Mouse (Mus musculus) left cerebral cortex, postnatal 4 days (tissue): ENCODE data around the gene Kcnb1. TPM values are rescaled to one million over a fixed set of nuclear protein-coding genes. Genes with fewer than 3 reads are reported as not detected.

Experiments
- total RNA-seq, 2 experiments: library from RNA; stranded (reverse); gene quantifications; 2 replicates each; pipeline ENCODE4 v1.2.3; 2021

The Kcnb1 gene
- total RNA-seq, 2 experiments from 2014 or later = 46.5 to 50.9 TPM

Other genes with a start within 250 kb of the Kcnb1 start
- 100 to 1,000 TPM; 111 TPM for gene Stau1, start 193.9 kb downstream of the Kcnb1 start, total RNA-seq
- gene Ddx27, start 175.0 kb downstream of the Kcnb1 start, total RNA-seq = 10 to 100 TPM; 44.2 to 46.4 TPM
- gene Znfx1, start 127.1 kb downstream of the Kcnb1 start, total RNA-seq = 10 to 100 TPM; 30.3 to 32.1 TPM
- 1 to 10 TPM; 2.6 to 3.2 TPM for gene Ptgis, start 50.4 kb upstream of the Kcnb1 start, total RNA-seq
- gene B4galt5, start 159.0 kb upstream of the Kcnb1 start, total RNA-seq = 10 to 100 TPM; 77.2 to 80.4 TPM
- 10 to 100 TPM; 33.9 to 42.1 TPM for gene Slc9a8, start 231.6 kb upstream of the Kcnb1 start, total RNA-seq